Mouse (Mus musculus) kidney, adult 2 months (tissue): Measurements from ENCODE around the gene Rab1a. TPM values are rescaled to one million over a fixed set of nuclear protein-coding genes. Genes with fewer than 3 reads are reported as not detected.

Experiments used
- DNase-seq: peaks from one replicate; pipeline ENCODE4 v3.0.0; 2021
- H3K27ac ChIP-seq: fragments of 200-500 bp; 2 replicates; pipeline ENCODE4 v1.5.1; 2012; ENCODE audit warnings: low read depth, low read length, control low read depth, inconsistent platforms; ENCODE audit not compliant: insufficient read depth
- H3K27me3 ChIP-seq: fragments of 200-500 bp; replicated peaks from 2 replicates; pipeline ENCODE4 v1.6.1; 2012; ENCODE audit warnings: mild to moderate bottlenecking, moderate library complexity, low read length, inconsistent platforms; ENCODE audit not compliant: control insufficient read depth, insufficient read depth
- H3K36me3 ChIP-seq: fragments of 200-500 bp; 2 replicates; pipeline ENCODE4 v1.6.1; 2012; ENCODE audit warnings: mild to moderate bottlenecking, moderate library complexity, low read length, inconsistent platforms; ENCODE audit not compliant: control insufficient read depth, insufficient read depth
- H3K4me1 ChIP-seq: fragments of 200-500 bp; 2 replicates; pipeline ENCODE4 v1.6.1; 2011; ENCODE audit warnings: low read length; ENCODE audit not compliant: control insufficient read depth, insufficient read depth
- H3K4me3 ChIP-seq: fragments of 200-500 bp; 2 replicates; pipeline ENCODE4 v1.5.1; 2011; ENCODE audit warnings: mild to moderate bottlenecking, low read depth, low read length, control low read depth; ENCODE audit not compliant: insufficient read depth
- CTCF ChIP-seq: fragments of 200-500 bp; conservative IDR thresholded peaks from 2 replicates; pipeline ENCODE4 v1.5.1; 2011; ENCODE audit warnings: low read depth, mild to moderate bottlenecking, control low read depth, low read length, moderate library complexity, mixed read lengths; ENCODE audit not compliant: insufficient read depth, insufficient read length
- POLR2A ChIP-seq: fragments of 200-500 bp; IDR thresholded peaks from one replicate; pipeline ENCODE4 v1.6.1; 2011; ENCODE audit warnings: low read depth, low read length, control low read depth
- WGBS: fragments of 180-500 bp; shearing (Covaris S2); methylation state at CpG from one replicate; pipeline ENCODE4 v1.1.7; 2018; 5-methylcytosine and 5-hydroxymethylcytosine counted together
- polyA plus RNA-seq: library from polyadenylated mRNA; depleted of rRNA; stranded (reverse); fragments of >200 nt; gene quantifications from 2 replicates; pipeline ENCODE4 v1.2.3, GENCODE M21; 2012

The Rab1a gene
- polyA plus RNA-seq, 1 experiment, result 119 TPM

- H3K27ac ChIP-seq, result no peak overlapping the region
- H3K36me3 ChIP-seq, result no peaks in the 10 kb centered on the region
- peak; percentile 21 for DNase-seq
- 85% methylated on average over 11 of the region's 11 CpGs for whole genome bisulfite sequencing
- TF ChIP-seq POLR2A, result no peak
- H3K4me1 ChIP-seq, result no peaks in the 10 kb centered on the region
- no peaks in the 10 kb centered on the region for H3K27me3 ChIP-seq
- H3K4me3 ChIP-seq, result no peak overlapping the region
These were observed 32.3 kb upstream of the Rab1a start for GRCm38 (mm10) chr11:20168972-20169371.

- Histone ChIP-seq H3K27me3 (no peaks in the 10 kb centered on the region), H3K27ac (no peak overlapping the region), H3K4me1 (no peaks in the 10 kb centered on the region), H3K4me3 (no peak overlapping the region), H3K36me3 (no peaks in the 10 kb centered on the region)
- no peak for DNase-seq
- 79% methylated on average over 6 of the region's 6 CpGs for WGBS
- no peak for TF ChIP-seq POLR2A
- TF ChIP-seq CTCF, result no peak
These were observed 14.0 kb upstream of the Rab1a start for GRCm38 (mm10) chr11:20187271-20187670.

- TF ChIP-seq POLR2A, result no peak
- TF ChIP-seq CTCF, result no peak
- H3K4me1 ChIP-seq, result no peaks in the 10 kb centered on the region; the same call in 1 of the 2 replicates
- no peaks in the 10 kb centered on the region for H3K36me3 ChIP-seq
- H3K27ac ChIP-seq, result peak overlapping the region; percentile 21; the same call in 1 of the 2 replicates
- H3K4me3 ChIP-seq, result no peak overlapping the region
- H3K27me3 ChIP-seq, result no peaks in the 10 kb centered on the region
- peak; percentile 61 for DNase-seq
- 76% methylated on average over 4 of the region's 4 CpGs for WGBS
These were observed 8.0 kb upstream of the Rab1a start for GRCm38 (mm10) chr11:20193100-20193736.

GRCm38 (mm10) chr11:20201661-20202101 is 449 bp downstream of the Rab1a start:
- peak; percentile 49 for DNase-seq
- WGBS, result under 1% methylated on average over 40 of the region's 40 CpGs
- peak overlapping the region; percentile 99 for H3K4me3 ChIP-seq
- H3K27ac ChIP-seq, result peak overlapping the region; percentile 88
- no peaks in the 10 kb centered on the region for H3K27me3 ChIP-seq
- H3K4me1 ChIP-seq, result peaks cover 23% of the 10 kb centered on the region
- H3K36me3 ChIP-seq, result no peaks in the 10 kb centered on the region
- no peak for TF ChIP-seq POLR2A
- TF ChIP-seq CTCF, result no peak

GRCm38 (mm10) chr11:20202299-20203011 is 1.2 kb downstream of the Rab1a start:
- peak; percentile 76 for DNase-seq
- 4% methylated on average over 7 of the region's 7 CpGs for WGBS
- Histone ChIP-seq H3K27me3 (no peaks in the 10 kb centered on the region), H3K36me3 (no peaks in the 10 kb centered on the region), H3K4me3 (peak overlapping the region; percentile 99), H3K27ac (peak overlapping the region; percentile 88), H3K4me1 (peaks cover 23% of the 10 kb centered on the region)
- TF ChIP-seq CTCF (no peak), POLR2A (no peak)

- peaks cover 33% of the 10 kb centered on the region for H3K4me1 ChIP-seq
- no peak for DNase-seq
- 5% methylated on average over 2 of the region's 2 CpGs for WGBS
- TF ChIP-seq CTCF (no peak), POLR2A (no peak)
- H3K36me3 ChIP-seq, result no peaks in the 10 kb centered on the region
- 0 out of 2 replicates have a peak overlapping the region, but pooled peaks have one; percentile 13 for H3K27ac ChIP-seq
- H3K27me3 ChIP-seq, result no peaks in the 10 kb centered on the region
- no peak overlapping the region for H3K4me3 ChIP-seq
These were observed 3.1 kb downstream of the Rab1a start for GRCm38 (mm10) chr11:20204321-20204720.

- Histone ChIP-seq H3K4me1 (peaks cover 33% of the 10 kb centered on the region), H3K27ac (peak overlapping the region; percentile 59), H3K27me3 (no peaks in the 10 kb centered on the region), H3K4me3 (no peak overlapping the region), H3K36me3 (no peaks in the 10 kb centered on the region)
- TF ChIP-seq POLR2A, result no peak
- no peak for TF ChIP-seq CTCF
- 40% methylated on average over 9 of the region's 9 CpGs for WGBS
- no peak for DNase-seq
These were observed 3.7 kb downstream of the Rab1a start for GRCm38 (mm10) chr11:20204870-20205446.
